Mouse (Mus musculus) lung, adult 2 months (tissue): ENCODE results near the gene Cd9.

Source experiments
- CTCF ChIP-seq: fragments of 200-500 bp; IDR thresholded peaks from 2 replicates; pipeline ENCODE4 v1.5.1; 2011; ENCODE audit warnings: mild to moderate bottlenecking, low read length, control low read depth; ENCODE audit not compliant: insufficient read depth
- POLR2A ChIP-seq: fragments of 200-500 bp; IDR thresholded peaks from 2 replicates; pipeline ENCODE4 v1.6.1; 2011; ENCODE audit warnings: low read depth, mild to moderate bottlenecking, control low read depth, low read length, borderline replicate concordance; ENCODE audit errors: extremely low read depth

DNA sequence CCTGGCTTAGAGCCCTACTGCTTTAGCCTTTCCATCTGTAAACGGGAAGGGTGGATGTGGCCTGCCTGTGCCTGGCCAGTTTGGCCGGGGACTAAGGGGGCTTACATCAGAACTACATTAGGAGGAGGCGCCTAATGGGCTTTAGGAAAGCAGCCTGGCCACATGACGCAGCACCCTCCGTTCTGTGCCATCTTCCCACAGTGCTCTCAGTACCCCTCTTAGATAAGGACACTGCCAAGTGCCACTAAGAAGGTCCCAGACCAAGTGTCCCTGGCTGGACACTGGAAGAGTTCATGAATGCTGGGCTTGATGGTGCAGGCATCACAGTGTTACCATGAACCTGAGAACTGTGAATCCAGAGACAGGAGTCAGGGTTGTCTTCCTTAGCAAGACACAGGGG lies 20.7 kb downstream of the Cd9 start:
- TF ChIP-seq POLR2A (no peak), CTCF (no peak)
